Mouse (Mus musculus): ENCODE data around the gene Akap13. TPM values are rescaled to one million over a fixed set of nuclear protein-coding genes. Genes with fewer than 3 reads are reported as not detected.

Akap13 gene
- polyA plus RNA-seq, 1 experiment from 2014 or later, result 31.0 TPM

GRCm38 (mm10) chr7:75750581-75750980, 295.2 kb downstream of the Akap13 start:
- ATAC-seq (replicated peaks; ENCODE audit: low FRiP score) (no peak), DNase-seq (ENCODE audit: low spot score) (no peak)
- H3K9ac ChIP-seq (ENCODE audit: low read length), result no peak overlapping the region
- H3K36me3 ChIP-seq (ENCODE audit: control insufficient read depth, insufficient read depth, low read length), result peaks cover 2% of the 10 kb centered on the region; the same call in 1 of the 2 replicates
- no peaks in the 10 kb centered on the region for H3K27me3 ChIP-seq (ENCODE audit: control insufficient read depth, insufficient read depth, low read length)
- 89% methylated on average over 9 of the region's 9 CpGs for WGBS
- H3K4me1 ChIP-seq (replicated peaks; ENCODE audit: control insufficient read depth, insufficient read depth, low read length), result peaks cover 6% of the 10 kb centered on the region; the same call in 1 of the 2 replicates
- H3K4me3 ChIP-seq (ENCODE audit: low read depth, low read length), result no peak overlapping the region
- no peak overlapping the region for H3K27ac ChIP-seq (ENCODE audit: low read depth, low read length)
- no peak overlapping the region for H3K4me2 ChIP-seq (ENCODE audit: low read depth, low read length, severe bottlenecking)
- no peaks in the 10 kb centered on the region for H3K9me3 ChIP-seq (ENCODE audit: control insufficient read depth, low read length)

DNA sequence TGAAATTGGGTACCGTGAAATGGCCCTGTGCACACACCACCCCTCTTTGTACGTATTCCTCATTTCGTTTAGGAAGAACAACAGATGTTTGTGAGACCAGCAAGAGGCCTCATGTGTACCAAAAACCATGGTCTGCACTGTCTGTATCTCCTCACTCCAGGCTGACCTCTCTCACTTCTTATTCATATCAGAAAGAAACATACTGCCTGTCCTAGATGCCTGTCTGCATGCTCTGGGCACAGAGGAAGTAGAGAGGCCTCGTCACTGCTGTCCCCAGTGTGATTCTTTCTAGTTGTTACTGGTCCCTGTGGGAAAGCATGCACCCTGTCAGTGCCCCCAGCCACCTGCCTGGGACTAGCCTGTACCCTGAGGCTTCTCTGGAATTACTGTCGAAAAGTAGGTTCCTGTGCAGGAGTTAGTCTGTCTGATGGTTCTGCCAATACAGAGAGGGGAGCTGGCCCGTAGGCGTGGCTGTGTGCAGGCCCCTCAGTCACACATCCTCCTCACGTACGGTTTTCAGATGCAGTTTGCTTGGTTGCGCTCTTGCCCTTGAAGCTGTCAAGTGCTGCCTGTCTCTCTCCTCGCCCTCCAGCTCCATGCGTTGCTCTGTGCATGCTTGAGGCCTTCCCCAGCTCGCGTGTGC, 295.9 kb downstream of the Akap13 start:
- 88% methylated on average over 14 of the region's 14 CpGs for WGBS
- Histone ChIP-seq H3K4me3 (ENCODE audit: low read depth, low read length) (no peak overlapping the region), H3K4me2 (ENCODE audit: low read depth, low read length, severe bottlenecking) (no peak overlapping the region), H3K27me3 (ENCODE audit: control insufficient read depth, insufficient read depth, low read length) (no peaks in the 10 kb centered on the region), H3K9me3 (ENCODE audit: control insufficient read depth, low read length) (no peaks in the 10 kb centered on the region), H3K36me3 (ENCODE audit: control insufficient read depth, insufficient read depth, low read length) (peaks cover 2% of the 10 kb centered on the region; the same call in 1 of the 2 replicates), H3K27ac (ENCODE audit: low read depth, low read length) (no peak overlapping the region), H3K4me1 (replicated peaks; ENCODE audit: control insufficient read depth, insufficient read depth, low read length) (peaks cover 6% of the 10 kb centered on the region; the same call in 1 of the 2 replicates), H3K9ac (ENCODE audit: low read length) (no peak overlapping the region)
- DNase-seq (ENCODE audit: low spot score) (no peak), ATAC-seq (replicated peaks; ENCODE audit: low FRiP score) (no peak)

DNA sequence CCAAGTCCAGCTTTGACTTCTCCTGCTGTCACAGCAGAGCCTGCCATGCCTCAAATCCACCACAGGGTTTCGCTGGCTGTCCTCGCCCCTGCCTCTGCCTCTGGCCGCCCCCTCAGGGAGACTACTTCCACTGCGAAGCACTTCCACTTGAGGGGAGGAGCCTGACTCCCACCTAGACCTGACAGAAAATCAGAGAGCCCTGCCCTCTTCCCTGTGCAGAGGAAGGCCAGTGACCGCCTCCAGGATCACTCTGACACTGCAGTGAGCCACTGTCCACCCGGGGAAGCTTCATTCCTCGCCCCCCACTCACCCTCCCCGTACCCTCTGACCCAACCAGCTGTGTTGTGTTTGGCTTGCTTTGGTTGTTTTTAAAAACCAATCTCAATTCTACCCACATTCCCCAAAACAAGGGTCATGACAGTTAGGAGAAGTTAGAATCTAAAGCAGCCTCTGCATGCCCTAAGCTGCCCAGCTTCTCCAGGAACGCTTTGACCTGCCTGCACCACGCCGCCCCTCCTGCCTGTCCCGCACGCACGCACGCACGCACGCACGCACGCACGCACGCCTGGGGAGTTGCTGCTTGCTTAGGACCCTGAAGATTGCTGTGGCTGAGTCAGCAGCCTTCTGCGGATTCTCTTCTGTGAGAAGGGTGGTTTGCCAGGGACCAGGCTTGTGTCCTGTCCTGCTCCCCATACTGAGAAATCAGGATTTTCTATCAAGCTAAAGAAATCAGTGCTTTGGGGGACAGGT, 297.3 kb downstream of the Akap13 start:
- 57% methylated on average over 22 of the region's 22 CpGs for WGBS
- no peaks in the 10 kb centered on the region for H3K27me3 ChIP-seq (ENCODE audit: control insufficient read depth, insufficient read depth, low read length)
- peaks cover 2% of the 10 kb centered on the region; the same call in 1 of the 2 replicates for H3K36me3 ChIP-seq (ENCODE audit: control insufficient read depth, insufficient read depth, low read length)
- no peaks in the 10 kb centered on the region for H3K9me3 ChIP-seq (ENCODE audit: control insufficient read depth, low read length)
- ATAC-seq (replicated peaks; ENCODE audit: low FRiP score), result no peak
- DNase-seq (ENCODE audit: low spot score), result no peak
- H3K9ac ChIP-seq (ENCODE audit: low read length), result no peak overlapping the region
- H3K27ac ChIP-seq (ENCODE audit: low read depth, low read length), result no peak overlapping the region
- peaks cover 6% of the 10 kb centered on the region; the same call in 1 of the 2 replicates for H3K4me1 ChIP-seq (replicated peaks; ENCODE audit: control insufficient read depth, insufficient read depth, low read length)
- no peak overlapping the region for H3K4me3 ChIP-seq (ENCODE audit: low read depth, low read length)
- H3K4me2 ChIP-seq (ENCODE audit: low read depth, low read length, severe bottlenecking), result no peak overlapping the region

- Histone ChIP-seq H3K9ac (ENCODE audit: low read length) (no peak overlapping the region), H3K36me3 (ENCODE audit: control insufficient read depth, insufficient read depth, low read length) (peaks cover 2% of the 10 kb centered on the region; the same call in 1 of the 2 replicates), H3K27me3 (ENCODE audit: control insufficient read depth, insufficient read depth, low read length) (no peaks in the 10 kb centered on the region), H3K9me3 (ENCODE audit: control insufficient read depth, low read length) (no peaks in the 10 kb centered on the region), H3K27ac (ENCODE audit: low read depth, low read length) (no peak overlapping the region), H3K4me3 (ENCODE audit: low read depth, low read length) (no peak overlapping the region), H3K4me2 (ENCODE audit: low read depth, low read length, severe bottlenecking) (no peak overlapping the region), H3K4me1 (replicated peaks; ENCODE audit: control insufficient read depth, insufficient read depth, low read length) (peaks cover 6% of the 10 kb centered on the region; the same call in 1 of the 2 replicates)
- ATAC-seq (replicated peaks; ENCODE audit: low FRiP score) (peak; percentile 33; the same call in 1 of the 2 replicates), DNase-seq (ENCODE audit: low spot score) (no peak)
- 44% methylated on average over 12 of the region's 12 CpGs for WGBS
These were observed 298.0 kb downstream of the Akap13 start for GRCm38 (mm10) chr7:75753192-75753783.

DNA sequence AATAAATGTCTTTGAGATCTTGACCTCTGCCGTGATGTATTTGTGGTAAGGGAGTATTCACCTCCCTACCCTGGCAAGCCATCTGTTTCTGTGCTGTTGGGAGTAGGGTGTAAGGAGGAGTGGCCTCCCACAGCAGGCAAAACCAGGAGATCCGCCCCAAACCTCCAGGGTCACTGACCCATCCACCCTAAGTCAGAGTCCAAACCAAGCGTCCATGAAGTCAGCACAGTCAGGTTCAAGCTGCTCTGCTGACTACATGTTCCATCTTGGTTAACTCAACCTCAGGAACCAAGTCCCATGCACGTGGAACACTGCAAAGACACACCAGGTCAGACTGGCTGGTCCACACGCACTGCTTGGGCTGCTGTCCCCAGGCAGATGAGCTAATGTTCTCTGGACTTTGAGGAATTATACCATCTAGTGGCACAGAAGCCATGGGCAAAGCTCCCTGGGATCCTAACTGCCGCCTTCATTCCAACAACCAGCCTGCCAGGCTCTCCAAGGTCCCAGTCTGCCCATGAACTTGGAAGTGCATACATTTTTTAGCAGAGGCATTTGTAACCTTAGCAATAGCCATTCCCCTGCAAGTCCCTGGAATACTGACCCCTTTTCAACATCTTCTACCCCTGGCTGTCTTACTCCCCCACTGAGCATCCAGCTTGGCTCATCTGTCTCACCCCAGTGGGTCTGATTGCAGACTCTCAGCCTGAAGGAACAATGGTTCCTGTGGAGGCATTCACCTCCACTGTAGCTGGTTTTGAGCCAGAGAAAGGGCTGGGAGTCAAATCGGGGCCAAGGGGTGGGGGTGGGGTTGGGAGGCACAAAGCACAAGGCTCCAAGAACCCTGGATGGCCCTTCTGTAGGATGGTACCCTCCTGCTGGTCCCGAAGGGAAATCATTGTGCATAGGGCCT, 299.5 kb downstream of the Akap13 start:
- DNase-seq (ENCODE audit: low spot score), result no peak
- Histone ChIP-seq H3K9me3 (ENCODE audit: control insufficient read depth, low read length) (no peaks in the 10 kb centered on the region), H3K36me3 (ENCODE audit: control insufficient read depth, insufficient read depth, low read length) (no peaks in the 10 kb centered on the region; the same call in 1 of the 2 replicates), H3K4me2 (ENCODE audit: low read depth, low read length, severe bottlenecking) (no peak overlapping the region), H3K27ac (ENCODE audit: low read depth, low read length) (no peak overlapping the region), H3K4me1 (replicated peaks; ENCODE audit: control insufficient read depth, insufficient read depth, low read length) (peaks cover 6% of the 10 kb centered on the region; the same call in 1 of the 2 replicates), H3K4me3 (ENCODE audit: low read depth, low read length) (no peak overlapping the region), H3K27me3 (ENCODE audit: control insufficient read depth, insufficient read depth, low read length) (no peaks in the 10 kb centered on the region), H3K9ac (ENCODE audit: low read length) (no peak overlapping the region; the same call in 1 of the 2 replicates)
- ATAC-seq (replicated peaks; ENCODE audit: low FRiP score), result 0 out of 2 replicates have a peak, but pooled peaks have one; percentile 28
- 31% methylated on average over 8 of the region's 8 CpGs for WGBS

GRCm38 (mm10) chr7:75755861-75756449, 300.6 kb downstream of the Akap13 start:
- Histone ChIP-seq H3K27me3 (ENCODE audit: control insufficient read depth, insufficient read depth, low read length) (no peaks in the 10 kb centered on the region), H3K36me3 (ENCODE audit: control insufficient read depth, insufficient read depth, low read length) (no peaks in the 10 kb centered on the region; the same call in 1 of the 2 replicates), H3K9ac (ENCODE audit: low read length) (no peak overlapping the region), H3K9me3 (ENCODE audit: control insufficient read depth, low read length) (no peaks in the 10 kb centered on the region), H3K4me3 (ENCODE audit: low read depth, low read length) (no peak overlapping the region), H3K27ac (ENCODE audit: low read depth, low read length) (no peak overlapping the region), H3K4me2 (ENCODE audit: low read depth, low read length, severe bottlenecking) (no peak overlapping the region), H3K4me1 (replicated peaks; ENCODE audit: control insufficient read depth, insufficient read depth, low read length) (peaks cover 6% of the 10 kb centered on the region; the same call in 1 of the 2 replicates)
- 54% methylated on average over 8 of the region's 8 CpGs for WGBS
- DNase-seq (ENCODE audit: low spot score) (no peak), ATAC-seq (replicated peaks; ENCODE audit: low FRiP score) (0 out of 2 replicates have a peak, but pooled peaks have one; percentile 28)

- peaks cover 3% of the 10 kb centered on the region; the same call in 1 of the 2 replicates for H3K4me1 ChIP-seq (replicated peaks; ENCODE audit: control insufficient read depth, insufficient read depth, low read length)
- H3K4me3 ChIP-seq (ENCODE audit: low read depth, low read length), result no peak overlapping the region
- no peaks in the 10 kb centered on the region for H3K36me3 ChIP-seq (ENCODE audit: control insufficient read depth, insufficient read depth, low read length)
- no peak overlapping the region for H3K27ac ChIP-seq (ENCODE audit: low read depth, low read length)
- no peak for DNase-seq (ENCODE audit: low spot score)
- no peak overlapping the region for H3K9ac ChIP-seq (ENCODE audit: low read length)
- no peaks in the 10 kb centered on the region for H3K27me3 ChIP-seq (ENCODE audit: control insufficient read depth, insufficient read depth, low read length)
- H3K9me3 ChIP-seq (ENCODE audit: control insufficient read depth, low read length), result no peaks in the 10 kb centered on the region
- ATAC-seq (replicated peaks; ENCODE audit: low FRiP score), result no peak
- H3K4me2 ChIP-seq (ENCODE audit: low read depth, low read length, severe bottlenecking), result no peak overlapping the region
- 84% methylated on average over 7 of the region's 7 CpGs for WGBS
These were observed 304.7 kb downstream of the Akap13 start for GRCm38 (mm10) chr7:75759992-75760514.

All from forebrain, embryonic 11.5 days (tissue).